Mouse (Mus musculus) lung, postnatal 4 days (tissue): ENCODE data around the gene Mrpl1.

ENCODE experiments used
- DNase-seq, 2 experiments: peaks; one replicate each; pipeline ENCODE4 v3.0.0; 2021

Gene Mrpl1

GRCm38 (mm10) chr5:96208543-96208942, 750 bp upstream of the Mrpl1 start:
- no peak for DNase-seq

- peak; percentile 95 to 96 for DNase-seq
Observed at GRCm38 (mm10) chr5:96209916-96210583, 757 bp downstream of the Mrpl1 start.

GRCm38 (mm10) chr5:96218648-96219047, 9.4 kb downstream of the Mrpl1 start:
- DNase-seq = no peak

- DNase-seq = no peak
Observed at GRCm38 (mm10) chr5:96219512-96219911, 10.2 kb downstream of the Mrpl1 start.

- no peak for DNase-seq
Observed at GRCm38 (mm10) chr5:96221298-96221697, 12.0 kb downstream of the Mrpl1 start.

- peak; percentile 28 to 44 for DNase-seq
Observed at GRCm38 (mm10) chr5:96221812-96222585, 12.7 kb downstream of the Mrpl1 start.

- no peak for DNase-seq
Observed at GRCm38 (mm10) chr5:96222964-96223363, 13.7 kb downstream of the Mrpl1 start.

GRCm38 (mm10) chr5:96226490-96226889, 17.2 kb downstream of the Mrpl1 start:
- no peak for DNase-seq

GRCm38 (mm10) chr5:96228967-96229366, 19.7 kb downstream of the Mrpl1 start:
- DNase-seq = no peak

GRCm38 (mm10) chr5:96238797-96239196, 29.5 kb downstream of the Mrpl1 start:
- DNase-seq = no peak

GRCm38 (mm10) chr5:96240856-96241255, 31.6 kb downstream of the Mrpl1 start:
- no peak for DNase-seq

GRCm38 (mm10) chr5:96244511-96244910, 35.2 kb downstream of the Mrpl1 start:
- DNase-seq = no peak

GRCm38 (mm10) chr5:96253995-96254394, 44.7 kb downstream of the Mrpl1 start:
- no peak for DNase-seq

GRCm38 (mm10) chr5:96255166-96255565, 45.9 kb downstream of the Mrpl1 start:
- DNase-seq = no peak

- DNase-seq = no peak
Observed at GRCm38 (mm10) chr5:96258210-96258609, 48.9 kb downstream of the Mrpl1 start.

GRCm38 (mm10) chr5:96267017-96267702, 57.9 kb downstream of the Mrpl1 start:
- peak; percentile 23 to 71 for DNase-seq

- no peak for DNase-seq
Observed at GRCm38 (mm10) chr5:96271070-96271469, 61.8 kb downstream of the Mrpl1 start.

- DNase-seq = no peak
Observed at GRCm38 (mm10) chr5:96305786-96306185, 96.5 kb downstream of the Mrpl1 start.

- no peak for DNase-seq
Observed at GRCm38 (mm10) chr5:96306271-96306670, 97.0 kb downstream of the Mrpl1 start.

GRCm38 (mm10) chr5:96306826-96307225, 97.5 kb downstream of the Mrpl1 start:
- DNase-seq = no peak

- DNase-seq = no peak
Observed at GRCm38 (mm10) chr5:96308086-96308485, 98.8 kb downstream of the Mrpl1 start.

- no peak for DNase-seq
Observed at GRCm38 (mm10) chr5:96308645-96309044, 99.4 kb downstream of the Mrpl1 start.

- DNase-seq = no peak
Observed at GRCm38 (mm10) chr5:96309566-96309965, 100.3 kb downstream of the Mrpl1 start.

GRCm38 (mm10) chr5:96311677-96312076, 102.4 kb downstream of the Mrpl1 start:
- no peak for DNase-seq
